ENCODE assay signal across 20 mouse cellular contexts in the genomic region with DNA sequence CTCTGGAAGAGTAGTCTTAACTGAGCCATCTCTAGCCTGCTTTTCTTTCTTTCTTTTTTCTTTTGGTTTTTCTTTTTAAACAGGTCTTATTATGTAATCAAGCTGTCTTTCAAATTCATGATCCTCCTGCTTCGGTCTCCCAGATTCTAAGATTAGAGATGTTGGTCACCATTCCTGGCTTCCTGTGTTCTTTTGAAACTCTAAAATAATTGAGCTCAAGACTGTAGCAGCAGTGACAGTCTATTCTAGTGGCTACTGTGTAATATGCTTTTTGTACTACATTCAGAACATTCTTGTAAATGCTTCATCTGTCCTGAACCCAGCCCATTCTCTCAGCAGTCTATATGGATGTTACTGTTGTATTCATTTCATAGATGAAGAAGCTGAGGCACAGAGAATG. TPM values are rescaled to one million over a fixed set of nuclear protein-coding genes. Genes with fewer than 3 reads are reported as not detected.
A peak's percentile ranks its signal among the peaks of the same experiment; 100 is the strongest.
DNase-seq lines count a peak whose midpoint lies in the region; ATAC-seq lines count a peak whose summit lies in the region.
"Had no signal": no experiment of that assay in that cellular context is flagged by ENCODE, and none has a peak within 500 bp of the region (broad histone marks: within the 10 kb centered on the region; RNA-seq: fewer than 3 reads in every experiment).

No protein-coding gene starts in this region.

- WGBS in kidney, embryonic 14.5 days: 88% methylated on average over 1 of the region's 1 CpGs

- no peak for DNase-seq in frontal cortex, postnatal 25 days (ENCODE audit: low spot score in 2 of 2)
- DNase-seq in brain, adult 2 months (ENCODE audit: low read depth, low spot score): peak; percentile 16
- DNase-seq: adrenal gland, adult 2 months; adrenal gland, adult 8-10 months; adrenal gland, postnatal 10 days; adrenal gland, postnatal 14 days; adrenal gland, postnatal 25 days; adrenal gland, postnatal 36 days; B cell, adult 2 months; cerebellum, adult 11 months; cerebellum, adult 11-12 months; cerebellum, adult 18-20 months; cerebellum, adult 2 months had no signal

- no peak overlapping the region for H3K4me2 ChIP-seq in kidney, embryonic 14.5 days (replicated peaks; ENCODE audit: low read depth, low read length)

- ATAC-seq in frontal cortex, adult (ENCODE audit: low TSS enrichment): peak; percentile 93
- no peak for ATAC-seq in kidney, embryonic 14.5 days (ENCODE audit: low FRiP score, low TSS enrichment)
- ATAC-seq: activated CD4-positive, CD25-positive, alpha-beta regulatory T cell, adult 4 months; CD4-positive, CD25-positive, alpha-beta regulatory T cell, adult 4 months; Patski had no signal

- H3K27me3 ChIP-seq in kidney, embryonic 14.5 days (ENCODE audit: control insufficient read depth, insufficient read depth, low read length): no peaks in the 10 kb centered on the region
- H3K27me3 ChIP-seq: CH12.LX, Patski had no signal

- no peaks in the 10 kb centered on the region for H3K4me1 ChIP-seq in kidney, embryonic 14.5 days (ENCODE audit: control insufficient read depth, insufficient read depth, low read length)

- no peaks in the 10 kb centered on the region for H3K9me3 ChIP-seq in kidney, embryonic 14.5 days (ENCODE audit: control insufficient read depth, low read length)
- H3K9me3 ChIP-seq: G1E had no signal

- no peak overlapping the region for H3K9ac ChIP-seq in kidney, embryonic 14.5 days (ENCODE audit: low read depth, low read length)

- H3K27ac ChIP-seq in kidney, embryonic 14.5 days (ENCODE audit: low read depth, low read length): no peak overlapping the region

- no peak overlapping the region for H3K4me3 ChIP-seq in kidney, embryonic 14.5 days (ENCODE audit: low read length)

- H3K36me3 ChIP-seq in kidney, embryonic 14.5 days (ENCODE audit: control insufficient read depth, insufficient read depth, low read length): peaks cover 96% of the 10 kb centered on the region

RNA-seq across cellular contexts. Expression of gene Mcm5, which starts 9.1 kb away (rescaled TPM):
- polyA plus RNA-seq in kidney, embryonic 14.5 days (2014; fragmentation: Nextera tagmentation; extraction: Ambion mirVana): 133 and 188 TPM in 2 replicates

RNA-seq across cellular contexts. Expression of gene Hmox1, which starts 25.1 kb away (rescaled TPM):
- polyA plus RNA-seq in kidney, embryonic 14.5 days (2014; fragmentation: Nextera tagmentation; extraction: Ambion mirVana): 12.5 and 15.0 TPM in 2 replicates
